Mouse (Mus musculus): ENCODE results near the gene Rpl13. TPM values are rescaled to one million over a fixed set of nuclear protein-coding genes. Genes with fewer than 3 reads are reported as not detected.
A peak's percentile ranks its signal among the peaks of the same experiment; 100 is the strongest.

Rpl13 gene
- polyA plus RNA-seq, 1 experiment from 2014 or later, result 1,086 TPM

- Histone ChIP-seq H3K27me3 (replicated peaks; ENCODE audit: insufficient read depth, low read length) (peaks cover 7% of the 10 kb centered on the region; the same call in 1 of the 2 replicates), H3K36me3 (ENCODE audit: insufficient read depth, low read length) (no peaks in the 10 kb centered on the region), H3K27ac (ENCODE audit: low read length) (no peak overlapping the region), H3K9ac (replicated peaks; ENCODE audit: low read depth) (no peak overlapping the region), H3K4me3 (ENCODE audit: low read depth, low read length) (no peak overlapping the region), H3K4me1 (ENCODE audit: insufficient read depth, low read depth, low read length) (peaks cover 3% of the 10 kb centered on the region), H3K9me3 (ENCODE audit: low read length) (no peaks in the 10 kb centered on the region), H3K4me2 (replicated peaks; ENCODE audit: low read depth, low read length) (no peak overlapping the region)
- no peak for DNase-seq (ENCODE audit: low spot score)
- no peak for ATAC-seq
- no peak for TF ChIP-seq EP300 (IDR thresholded peaks at IDR 0.05)
- TF ChIP-seq CTCF (IDR thresholded peaks at IDR 0.05), result no peak
- WGBS, result 65% methylated on average over 5 of the region's 5 CpGs
Observed at GRCm38 (mm10) chr8:123122670-123123069, 20.5 kb downstream of the Rpl13 start.

GRCm38 (mm10) chr8:123126193-123126816 is 24.2 kb downstream of the Rpl13 start:
- ATAC-seq (peak; percentile 86), DNase-seq (ENCODE audit: low spot score) (peak; percentile 34)
- Histone ChIP-seq H3K36me3 (ENCODE audit: insufficient read depth, low read length) (no peaks in the 10 kb centered on the region), H3K27me3 (replicated peaks; ENCODE audit: insufficient read depth, low read length) (no peaks in the 10 kb centered on the region), H3K9me3 (ENCODE audit: low read length) (no peaks in the 10 kb centered on the region), H3K27ac (ENCODE audit: low read length) (no peak overlapping the region), H3K9ac (replicated peaks; ENCODE audit: low read depth) (no peak overlapping the region), H3K4me3 (ENCODE audit: low read depth, low read length) (no peak overlapping the region), H3K4me1 (ENCODE audit: insufficient read depth, low read depth, low read length) (no peaks in the 10 kb centered on the region; the same call in 1 of the 2 replicates), H3K4me2 (replicated peaks; ENCODE audit: low read depth, low read length) (no peak overlapping the region)
- 7% methylated on average over 19 of the region's 19 CpGs for WGBS
- TF ChIP-seq CTCF (IDR thresholded peaks at IDR 0.05) (no peak), EP300 (IDR thresholded peaks at IDR 0.05) (no peak)

- WGBS, result 38% methylated on average over 9 of the region's 9 CpGs
- Histone ChIP-seq H3K36me3 (ENCODE audit: insufficient read depth, low read length) (no peaks in the 10 kb centered on the region), H3K9me3 (ENCODE audit: low read length) (no peaks in the 10 kb centered on the region), H3K4me3 (ENCODE audit: low read depth, low read length) (no peak overlapping the region), H3K27me3 (replicated peaks; ENCODE audit: insufficient read depth, low read length) (no peaks in the 10 kb centered on the region), H3K4me1 (ENCODE audit: insufficient read depth, low read depth, low read length) (no peaks in the 10 kb centered on the region; the same call in 1 of the 2 replicates), H3K9ac (replicated peaks; ENCODE audit: low read depth) (no peak overlapping the region), H3K4me2 (replicated peaks; ENCODE audit: low read depth, low read length) (no peak overlapping the region), H3K27ac (ENCODE audit: low read length) (peak overlapping the region; percentile 20; the same call in 1 of the 2 replicates)
- ATAC-seq (peak; percentile 46; the same call in 1 of the 2 replicates), DNase-seq (ENCODE audit: low spot score) (no peak)
- no peak for TF ChIP-seq CTCF (IDR thresholded peaks at IDR 0.05)
- no peak for TF ChIP-seq EP300 (IDR thresholded peaks at IDR 0.05)
Observed at GRCm38 (mm10) chr8:123131041-123131440, 28.9 kb downstream of the Rpl13 start.

GRCm38 (mm10) chr8:123132953-123133352 is 30.8 kb downstream of the Rpl13 start:
- H3K27ac ChIP-seq (ENCODE audit: low read length), result no peak overlapping the region
- H3K9me3 ChIP-seq (ENCODE audit: low read length), result no peaks in the 10 kb centered on the region
- TF ChIP-seq EP300 (IDR thresholded peaks at IDR 0.05) (no peak), CTCF (IDR thresholded peaks at IDR 0.05) (peak; percentile 34; the same call in 1 of the 2 replicates)
- WGBS, result 100% methylated on average over 2 of the region's 2 CpGs
- H3K36me3 ChIP-seq (ENCODE audit: insufficient read depth, low read length), result no peaks in the 10 kb centered on the region
- no peak overlapping the region for H3K4me2 ChIP-seq (replicated peaks; ENCODE audit: low read depth, low read length)
- H3K9ac ChIP-seq (replicated peaks; ENCODE audit: low read depth), result no peak overlapping the region
- H3K27me3 ChIP-seq (replicated peaks; ENCODE audit: insufficient read depth, low read length), result no peaks in the 10 kb centered on the region
- ATAC-seq (no peak), DNase-seq (ENCODE audit: low spot score) (no peak)
- no peaks in the 10 kb centered on the region for H3K4me1 ChIP-seq (ENCODE audit: insufficient read depth, low read depth, low read length)
- H3K4me3 ChIP-seq (ENCODE audit: low read depth, low read length), result no peak overlapping the region

- 80% methylated on average over 11 of the region's 11 CpGs for WGBS
- Histone ChIP-seq H3K4me2 (replicated peaks; ENCODE audit: low read depth, low read length) (no peak overlapping the region), H3K9ac (replicated peaks; ENCODE audit: low read depth) (no peak overlapping the region), H3K27ac (ENCODE audit: low read length) (no peak overlapping the region), H3K4me1 (ENCODE audit: insufficient read depth, low read depth, low read length) (no peaks in the 10 kb centered on the region), H3K36me3 (ENCODE audit: insufficient read depth, low read length) (no peaks in the 10 kb centered on the region), H3K9me3 (ENCODE audit: low read length) (no peaks in the 10 kb centered on the region), H3K27me3 (replicated peaks; ENCODE audit: insufficient read depth, low read length) (no peaks in the 10 kb centered on the region), H3K4me3 (ENCODE audit: low read depth, low read length) (no peak overlapping the region)
- TF ChIP-seq EP300 (IDR thresholded peaks at IDR 0.05) (no peak), CTCF (IDR thresholded peaks at IDR 0.05) (no peak)
- ATAC-seq, result no peak
- DNase-seq (ENCODE audit: low spot score), result no peak
Observed at GRCm38 (mm10) chr8:123134149-123134713, 32.1 kb downstream of the Rpl13 start.

- DNase-seq (ENCODE audit: low spot score), result peak; percentile 33
- Histone ChIP-seq H3K27ac (ENCODE audit: low read length) (no peak overlapping the region), H3K27me3 (replicated peaks; ENCODE audit: insufficient read depth, low read length) (no peaks in the 10 kb centered on the region), H3K9ac (replicated peaks; ENCODE audit: low read depth) (no peak overlapping the region), H3K4me3 (ENCODE audit: low read depth, low read length) (no peak overlapping the region), H3K4me2 (replicated peaks; ENCODE audit: low read depth, low read length) (no peak overlapping the region), H3K4me1 (ENCODE audit: insufficient read depth, low read depth, low read length) (no peaks in the 10 kb centered on the region), H3K36me3 (ENCODE audit: insufficient read depth, low read length) (no peaks in the 10 kb centered on the region), H3K9me3 (ENCODE audit: low read length) (no peaks in the 10 kb centered on the region)
- WGBS, result 23% methylated on average over 7 of the region's 7 CpGs
- ATAC-seq, result no peak
- TF ChIP-seq EP300 (IDR thresholded peaks at IDR 0.05) (no peak), CTCF (IDR thresholded peaks at IDR 0.05) (no peak)
Observed at GRCm38 (mm10) chr8:123135406-123135805, 33.3 kb downstream of the Rpl13 start.
